Mouse (Mus musculus): ENCODE measurements at regions not wholly inside any gene's neighbourhood (a gene's known extent, or its start where the extent isn't known, plus 50 kb on each side); places are given as distances from the start of the nearest gene placed in this dataset.

DNA sequence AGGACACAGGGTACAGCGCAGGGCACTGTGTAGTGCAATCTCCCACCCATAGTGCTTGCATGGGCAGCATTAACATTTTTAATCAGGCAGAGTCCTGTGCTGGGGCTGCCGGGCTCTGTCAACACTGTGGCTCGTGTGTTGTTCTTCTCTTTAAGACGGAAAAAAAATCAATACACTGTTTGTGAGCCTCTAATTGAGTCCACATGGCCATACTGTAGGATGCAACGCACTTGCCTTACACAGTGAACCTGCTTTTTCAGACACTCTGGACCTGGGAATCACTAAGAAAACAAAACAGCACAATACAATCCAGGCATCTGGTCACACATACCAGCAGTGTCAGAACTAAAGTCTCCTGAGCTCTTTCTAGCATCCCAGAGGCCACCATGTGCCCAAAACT is 168.4 kb downstream of the 3110018I06Rik start:
- WGBS, result 83% methylated on average over 5 of the region's 5 CpGs
- no peak overlapping the region for H3K4me3 ChIP-seq (ENCODE audit: extremely low read depth, insufficient read depth, insufficient read length)
- TF ChIP-seq POLR2A (IDR thresholded peaks at IDR 0.05; ENCODE audit: low read depth, low read length) (no peak), CTCF (IDR thresholded peaks at IDR 0.05; ENCODE audit: extremely low read depth, insufficient read depth, insufficient read length, insufficient replicate concordance) (no peak)
- H3K4me1 ChIP-seq (ENCODE audit: control insufficient read depth, insufficient read depth, insufficient read length), result no peaks in the 10 kb centered on the region
- H3K27ac ChIP-seq (ENCODE audit: insufficient read depth, low read length), result no peak overlapping the region
- H3K36me3 ChIP-seq (ENCODE audit: control insufficient read depth, insufficient read depth, low read length), result no peaks in the 10 kb centered on the region
- DNase-seq (ENCODE audit: low read depth in 1 of 2, low spot score in 2 of 2), result no peak
- no peaks in the 10 kb centered on the region for H3K27me3 ChIP-seq (ENCODE audit: control insufficient read depth, insufficient read depth, low read length)

DNA sequence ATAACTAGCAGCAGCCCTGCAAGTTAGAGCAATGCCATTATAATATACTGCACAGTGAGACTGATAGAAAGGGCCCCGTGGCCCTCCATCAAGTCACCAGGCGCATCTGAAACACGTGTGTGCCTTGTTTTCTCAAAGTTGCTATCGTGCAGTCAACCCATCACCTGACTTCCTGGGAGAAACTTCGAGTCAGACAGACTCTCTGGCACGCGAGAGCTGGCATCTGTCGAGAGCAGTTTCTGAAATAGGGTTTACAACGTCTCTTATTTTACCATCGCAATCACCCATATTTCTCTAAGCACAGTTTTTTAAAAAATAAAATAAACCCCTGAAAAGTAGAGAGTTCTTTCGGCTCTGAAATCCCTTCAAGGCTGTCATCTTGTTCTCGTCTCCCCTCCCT is 169.8 kb downstream of the 3110018I06Rik start:
- H3K4me1 ChIP-seq (ENCODE audit: control insufficient read depth, insufficient read depth, insufficient read length), result no peaks in the 10 kb centered on the region
- H3K4me3 ChIP-seq (ENCODE audit: extremely low read depth, insufficient read depth, insufficient read length), result no peak overlapping the region
- H3K27ac ChIP-seq (ENCODE audit: insufficient read depth, low read length), result no peak overlapping the region
- 86% methylated on average over 12 of the region's 12 CpGs for WGBS
- H3K36me3 ChIP-seq (ENCODE audit: control insufficient read depth, insufficient read depth, low read length), result no peaks in the 10 kb centered on the region
- no peak for TF ChIP-seq POLR2A (IDR thresholded peaks at IDR 0.05; ENCODE audit: low read depth, low read length)
- TF ChIP-seq CTCF (IDR thresholded peaks at IDR 0.05; ENCODE audit: extremely low read depth, insufficient read depth, insufficient read length, insufficient replicate concordance), result no peak
- DNase-seq (ENCODE audit: low read depth in 1 of 2, low spot score in 2 of 2), result no peak
- no peaks in the 10 kb centered on the region for H3K27me3 ChIP-seq (ENCODE audit: control insufficient read depth, insufficient read depth, low read length)

DNA sequence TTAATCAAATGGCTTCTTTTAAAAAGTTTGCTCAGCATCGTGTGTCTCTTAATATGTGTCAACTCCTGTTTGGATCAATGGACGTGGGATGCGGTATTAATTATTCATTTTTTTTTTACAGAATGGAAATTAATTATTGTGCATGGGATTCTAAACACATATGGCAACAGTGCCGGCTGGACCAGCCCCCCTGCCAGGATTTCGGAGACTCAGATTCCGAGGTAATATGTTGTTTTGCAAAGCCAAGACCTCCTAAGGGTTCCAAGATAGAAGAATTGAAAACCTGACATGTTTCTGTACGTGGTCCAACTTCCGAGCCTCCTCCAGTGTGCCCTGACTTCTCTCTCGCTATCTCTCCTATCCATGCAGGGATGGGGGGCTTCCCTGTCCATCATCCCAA is 170.4 kb downstream of the 3110018I06Rik start:
- no peaks in the 10 kb centered on the region for H3K27me3 ChIP-seq (ENCODE audit: control insufficient read depth, insufficient read depth, low read length)
- H3K4me1 ChIP-seq (ENCODE audit: control insufficient read depth, insufficient read depth, insufficient read length), result no peaks in the 10 kb centered on the region
- no peaks in the 10 kb centered on the region for H3K36me3 ChIP-seq (ENCODE audit: control insufficient read depth, insufficient read depth, low read length)
- TF ChIP-seq CTCF (IDR thresholded peaks at IDR 0.05; ENCODE audit: extremely low read depth, insufficient read depth, insufficient read length, insufficient replicate concordance) (no peak), POLR2A (IDR thresholded peaks at IDR 0.05; ENCODE audit: low read depth, low read length) (no peak)
- DNase-seq (ENCODE audit: low read depth in 1 of 2, low spot score in 2 of 2), result no peak
- 82% methylated on average over 9 of the region's 9 CpGs for WGBS
- no peak overlapping the region for H3K27ac ChIP-seq (ENCODE audit: insufficient read depth, low read length)
- H3K4me3 ChIP-seq (ENCODE audit: extremely low read depth, insufficient read depth, insufficient read length), result no peak overlapping the region

DNA sequence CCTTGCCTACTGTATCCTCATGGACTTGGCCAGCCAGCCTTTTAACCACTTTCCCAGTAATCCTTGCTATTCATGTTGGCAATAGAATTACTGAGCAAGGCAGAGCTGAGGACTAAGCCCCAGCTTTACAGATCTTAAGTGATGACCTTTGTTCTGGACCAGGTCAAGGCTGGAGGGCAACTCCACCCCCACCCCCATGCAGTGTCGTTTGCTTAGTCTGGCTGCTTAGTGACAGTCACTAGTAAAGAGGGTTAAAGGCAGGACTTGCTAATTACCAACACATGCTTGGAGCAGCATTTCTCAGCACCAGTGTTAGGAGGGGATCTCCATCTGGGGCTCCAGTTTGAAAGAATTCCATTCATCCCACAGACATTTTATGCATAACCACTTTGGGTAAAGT is 174.2 kb downstream of the 3110018I06Rik start:
- 24% methylated on average over 1 of the region's 1 CpGs for WGBS
- Histone ChIP-seq H3K27ac (ENCODE audit: insufficient read depth, low read length) (no peak overlapping the region), H3K4me3 (ENCODE audit: extremely low read depth, insufficient read depth, insufficient read length) (no peak overlapping the region), H3K27me3 (ENCODE audit: control insufficient read depth, insufficient read depth, low read length) (no peaks in the 10 kb centered on the region), H3K36me3 (ENCODE audit: control insufficient read depth, insufficient read depth, low read length) (no peaks in the 10 kb centered on the region), H3K4me1 (ENCODE audit: control insufficient read depth, insufficient read depth, insufficient read length) (no peaks in the 10 kb centered on the region)
- TF ChIP-seq CTCF (IDR thresholded peaks at IDR 0.05; ENCODE audit: extremely low read depth, insufficient read depth, insufficient read length, insufficient replicate concordance), result no peak
- no peak for TF ChIP-seq POLR2A (IDR thresholded peaks at IDR 0.05; ENCODE audit: low read depth, low read length)
- DNase-seq (ENCODE audit: low read depth in 1 of 2, low spot score in 2 of 2), result no peak

DNA sequence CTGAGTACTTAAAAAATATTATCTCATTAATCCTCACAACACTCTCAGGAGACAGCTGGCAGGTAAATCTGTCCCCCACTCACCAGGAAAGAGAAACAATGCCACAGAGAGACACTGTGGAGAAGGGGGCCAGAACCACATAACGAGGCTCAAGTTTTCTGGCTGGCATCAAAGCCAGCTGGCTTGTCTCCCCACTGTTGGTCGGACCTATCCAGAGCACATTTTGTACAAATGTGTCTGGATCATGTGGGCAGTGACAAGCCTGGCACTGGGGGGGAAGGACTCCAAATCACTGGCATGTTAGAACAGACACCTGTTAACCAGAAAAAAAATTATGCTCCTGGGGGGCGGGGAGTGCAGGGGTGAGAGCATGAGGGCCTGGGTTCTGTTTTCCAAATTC is 179.4 kb downstream of the 3110018I06Rik start:
- no peaks in the 10 kb centered on the region for H3K36me3 ChIP-seq (ENCODE audit: control insufficient read depth, insufficient read depth, low read length)
- H3K4me1 ChIP-seq (ENCODE audit: control insufficient read depth, insufficient read depth, insufficient read length), result no peaks in the 10 kb centered on the region
- H3K27ac ChIP-seq (ENCODE audit: insufficient read depth, low read length), result no peak overlapping the region
- 89% methylated on average over 3 of the region's 3 CpGs for WGBS
- no peak overlapping the region for H3K4me3 ChIP-seq (ENCODE audit: extremely low read depth, insufficient read depth, insufficient read length)
- H3K27me3 ChIP-seq (ENCODE audit: control insufficient read depth, insufficient read depth, low read length), result no peaks in the 10 kb centered on the region
- no peak for DNase-seq (ENCODE audit: low read depth in 1 of 2, low spot score in 2 of 2)
- TF ChIP-seq CTCF (IDR thresholded peaks at IDR 0.05; ENCODE audit: extremely low read depth, insufficient read depth, insufficient read length, insufficient replicate concordance) (no peak), POLR2A (IDR thresholded peaks at IDR 0.05; ENCODE audit: low read depth, low read length) (no peak)

DNA sequence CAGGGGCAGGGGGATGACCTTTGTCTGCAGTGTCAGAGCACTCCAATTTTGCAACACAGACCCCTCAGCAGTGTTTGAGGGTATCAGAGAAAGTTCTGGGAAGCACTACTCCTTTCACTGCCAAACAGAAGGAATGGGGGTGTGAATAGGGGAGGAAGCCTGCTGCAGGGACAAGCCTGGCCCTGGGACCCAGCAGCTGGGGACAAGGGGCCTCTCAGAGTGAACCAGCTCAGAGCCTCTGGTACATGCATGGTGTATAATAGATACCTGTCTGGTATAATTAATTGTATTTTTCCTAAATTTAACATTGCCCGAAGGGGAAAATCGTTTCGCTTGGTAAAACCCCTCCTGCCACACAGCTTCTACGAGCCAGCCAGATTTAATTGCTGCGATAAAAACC is 180.6 kb downstream of the 3110018I06Rik start:
- Histone ChIP-seq H3K36me3 (ENCODE audit: control insufficient read depth, insufficient read depth, low read length) (no peaks in the 10 kb centered on the region), H3K4me3 (ENCODE audit: extremely low read depth, insufficient read depth, insufficient read length) (no peak overlapping the region), H3K27me3 (ENCODE audit: control insufficient read depth, insufficient read depth, low read length) (no peaks in the 10 kb centered on the region), H3K27ac (ENCODE audit: insufficient read depth, low read length) (no peak overlapping the region), H3K4me1 (ENCODE audit: control insufficient read depth, insufficient read depth, insufficient read length) (no peaks in the 10 kb centered on the region)
- DNase-seq (ENCODE audit: low read depth in 1 of 2, low spot score in 2 of 2), result no peak
- 74% methylated on average over 5 of the region's 5 CpGs for WGBS
- TF ChIP-seq POLR2A (IDR thresholded peaks at IDR 0.05; ENCODE audit: low read depth, low read length) (no peak), CTCF (IDR thresholded peaks at IDR 0.05; ENCODE audit: extremely low read depth, insufficient read depth, insufficient read length, insufficient replicate concordance) (no peak)

DNA sequence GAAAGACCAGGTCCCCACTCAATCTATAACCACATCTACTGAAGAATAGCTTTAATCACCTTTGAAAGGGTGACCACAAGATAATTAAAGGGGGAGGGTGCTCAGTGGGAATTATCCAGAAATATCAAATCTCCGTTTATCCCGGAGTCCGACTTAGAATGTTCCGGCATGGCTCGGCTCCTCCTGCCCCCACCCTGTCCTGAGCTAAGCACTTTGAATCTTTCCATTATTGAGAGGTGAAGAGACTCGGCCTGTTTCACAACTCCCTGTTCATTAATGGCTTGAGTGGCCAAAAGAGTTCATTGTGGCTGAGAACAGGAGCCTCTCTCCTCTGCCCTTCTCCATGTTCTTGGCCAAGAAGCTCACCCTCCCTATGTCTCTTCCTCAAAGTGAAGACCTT is 181.0 kb downstream of the 3110018I06Rik start:
- H3K4me1 ChIP-seq (ENCODE audit: control insufficient read depth, insufficient read depth, insufficient read length), result no peaks in the 10 kb centered on the region
- WGBS, result 90% methylated on average over 6 of the region's 6 CpGs
- H3K27ac ChIP-seq (ENCODE audit: insufficient read depth, low read length), result no peak overlapping the region
- H3K27me3 ChIP-seq (ENCODE audit: control insufficient read depth, insufficient read depth, low read length), result no peaks in the 10 kb centered on the region
- no peak overlapping the region for H3K4me3 ChIP-seq (ENCODE audit: extremely low read depth, insufficient read depth, insufficient read length)
- H3K36me3 ChIP-seq (ENCODE audit: control insufficient read depth, insufficient read depth, low read length), result no peaks in the 10 kb centered on the region
- TF ChIP-seq POLR2A (IDR thresholded peaks at IDR 0.05; ENCODE audit: low read depth, low read length) (no peak), CTCF (IDR thresholded peaks at IDR 0.05; ENCODE audit: extremely low read depth, insufficient read depth, insufficient read length, insufficient replicate concordance) (no peak)
- DNase-seq (ENCODE audit: low read depth in 1 of 2, low spot score in 2 of 2), result no peak
